Mouse (Mus musculus) intestine, embryonic 15.5 days (tissue): ENCODE measurements around the gene Smarcc2. TPM values are rescaled to one million over a fixed set of nuclear protein-coding genes. Genes with fewer than 3 reads are reported as not detected.

ENCODE experiments used
- ATAC-seq: fragments of 200-750 bp; cut with Nextera tagmentation; 2 replicates; pipeline ENCODE4 v1.8.0; 2017; ENCODE audit warnings: moderate TSS enrichment, moderate library complexity
- H3K27ac ChIP-seq: fragments of 300-500 bp; sonication (generic); 2 replicates; pipeline ENCODE4 v1.5.1; 2015; ENCODE audit warnings: mild to moderate bottlenecking, inconsistent platforms
- H3K27me3 ChIP-seq: fragments of 300-500 bp; sonication (generic); replicated peaks from 2 replicates; pipeline ENCODE4 v1.6.1; 2015; ENCODE audit warnings: inconsistent platforms
- H3K36me3 ChIP-seq: fragments of 300-500 bp; sonication (generic); 2 replicates; pipeline ENCODE4 v1.6.1; 2015; ENCODE audit warnings: inconsistent platforms
- H3K4me1 ChIP-seq: fragments of 300-500 bp; sonication (generic); replicated peaks from 2 replicates; pipeline ENCODE4 v1.6.1; 2015; ENCODE audit warnings: inconsistent platforms
- H3K4me2 ChIP-seq: fragments of 300-500 bp; sonication (generic); replicated peaks from 2 replicates; pipeline ENCODE4 v1.6.1; 2015; ENCODE audit warnings: mild to moderate bottlenecking, inconsistent platforms
- H3K4me3 ChIP-seq: fragments of 300-500 bp; sonication (generic); replicated peaks from 2 replicates; pipeline ENCODE4 v1.5.1; 2015; ENCODE audit warnings: inconsistent platforms
- H3K9ac ChIP-seq: fragments of 300-500 bp; sonication (generic); 2 replicates; pipeline ENCODE4 v1.6.1; 2015; ENCODE audit warnings: inconsistent platforms
- H3K9me3 ChIP-seq: fragments of 300-500 bp; sonication (generic); 2 replicates; pipeline ENCODE4 v1.6.1; 2016; ENCODE audit warnings: inconsistent platforms
- WGBS: fragments of 180-500 bp; shearing (Covaris S2); methylation state at CpG from one replicate; pipeline ENCODE4 v1.1.7; 2015; 5-methylcytosine and 5-hydroxymethylcytosine counted together
- polyA plus RNA-seq: library from polyadenylated mRNA; unstranded; fragments of >200 nt; fragmentation: Nextera tagmentation; extraction: Ambion mirVana; gene quantifications from 2 replicates; pipeline ENCODE4 v1.2.1, GENCODE M21; 2015

Gene Smarcc2
- polyA plus RNA-seq, 1 experiment from 2014 or later, result 62.5 TPM

DNA sequence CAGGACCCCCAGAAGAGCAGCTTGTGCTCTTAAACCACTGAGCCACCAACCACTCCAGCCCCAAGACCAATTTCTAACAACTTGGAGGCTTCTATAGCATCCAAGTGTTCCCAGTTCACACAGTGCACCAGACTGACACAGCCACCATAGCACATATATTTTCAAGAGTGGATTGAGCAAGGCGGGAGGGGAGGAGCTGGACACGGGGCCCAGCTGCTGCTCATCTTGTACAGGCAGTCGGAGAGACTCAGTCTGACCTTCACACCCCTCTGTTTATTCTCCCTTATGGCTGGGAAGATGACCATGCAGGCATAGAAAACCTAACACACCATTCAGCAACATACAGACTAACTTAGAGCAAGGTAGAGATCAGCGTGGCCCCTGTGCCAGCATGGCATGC is 50.8 kb downstream of the Smarcc2 start:
- H3K27me3 ChIP-seq, result no peaks in the 10 kb centered on the region
- no peak overlapping the region for H3K27ac ChIP-seq
- no peak overlapping the region for H3K4me2 ChIP-seq
- H3K9ac ChIP-seq, result no peak overlapping the region
- 66% methylated on average over 4 of the region's 4 CpGs for WGBS
- no peak for ATAC-seq
- 0 out of 2 replicates have a peak, but pooled peaks cover 2% of the 10 kb centered on the region for H3K4me1 ChIP-seq
- H3K4me3 ChIP-seq, result no peak overlapping the region
- H3K9me3 ChIP-seq, result no peaks in the 10 kb centered on the region
- H3K36me3 ChIP-seq, result 0 out of 2 replicates have a peak, but pooled peaks cover 8% of the 10 kb centered on the region

DNA sequence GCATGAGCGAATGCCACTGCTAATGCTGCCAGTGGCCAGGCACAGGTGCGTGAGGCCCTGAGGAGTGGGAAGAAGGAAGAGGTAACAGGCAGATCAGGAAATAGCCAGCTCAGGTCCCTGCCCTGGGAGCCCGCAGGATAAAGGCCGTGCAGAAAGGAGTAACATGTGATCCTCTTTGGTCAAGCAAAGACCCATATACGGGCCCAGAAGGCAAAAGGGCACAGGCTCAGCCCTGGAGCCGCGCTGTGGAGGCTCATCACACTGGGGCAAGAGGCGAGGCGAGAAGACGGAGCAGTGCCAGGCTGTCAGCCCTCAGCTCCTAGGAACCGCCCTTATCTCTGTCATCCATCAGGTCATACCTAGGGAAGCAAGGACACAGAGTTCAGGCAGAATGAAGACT is 51.3 kb downstream of the Smarcc2 start:
- ATAC-seq, result no peak
- no peaks in the 10 kb centered on the region for H3K9me3 ChIP-seq
- no peak overlapping the region for H3K9ac ChIP-seq
- no peaks in the 10 kb centered on the region for H3K27me3 ChIP-seq
- H3K4me2 ChIP-seq, result no peak overlapping the region
- no peak overlapping the region for H3K4me3 ChIP-seq
- whole genome bisulfite sequencing, result 85% methylated on average over 11 of the region's 11 CpGs
- H3K27ac ChIP-seq, result no peak overlapping the region
- H3K4me1 ChIP-seq, result no peaks in the 10 kb centered on the region
- 0 out of 2 replicates have a peak, but pooled peaks cover 11% of the 10 kb centered on the region for H3K36me3 ChIP-seq

DNA sequence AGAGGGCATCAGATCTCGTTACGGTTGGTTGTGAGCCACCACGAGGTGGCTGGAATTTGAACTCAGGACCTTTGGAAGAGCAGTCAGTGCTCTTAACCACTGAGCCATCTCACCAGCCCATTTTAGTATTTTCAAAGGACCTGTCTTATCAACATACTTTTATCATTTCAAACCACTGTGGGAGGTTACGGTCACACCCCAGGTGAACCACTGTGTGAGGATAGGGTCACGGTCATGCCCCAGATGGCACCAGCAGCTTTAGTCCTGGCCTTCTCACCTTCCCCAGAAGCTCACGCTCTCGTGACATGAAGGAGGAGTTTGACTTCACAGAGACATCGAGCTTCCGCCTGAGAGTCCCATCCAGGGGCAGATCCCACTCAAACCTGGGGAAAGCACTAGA is 52.1 kb downstream of the Smarcc2 start:
- 89% methylated on average over 9 of the region's 9 CpGs for WGBS
- H3K4me3 ChIP-seq, result no peak overlapping the region
- no peaks in the 10 kb centered on the region for H3K4me1 ChIP-seq
- no peaks in the 10 kb centered on the region for H3K9me3 ChIP-seq
- H3K27ac ChIP-seq, result no peak overlapping the region
- H3K27me3 ChIP-seq, result no peaks in the 10 kb centered on the region
- no peak overlapping the region for H3K9ac ChIP-seq
- 0 out of 2 replicates have a peak, but pooled peaks cover 14% of the 10 kb centered on the region for H3K36me3 ChIP-seq
- no peak for ATAC-seq
- H3K4me2 ChIP-seq, result no peak overlapping the region

DNA sequence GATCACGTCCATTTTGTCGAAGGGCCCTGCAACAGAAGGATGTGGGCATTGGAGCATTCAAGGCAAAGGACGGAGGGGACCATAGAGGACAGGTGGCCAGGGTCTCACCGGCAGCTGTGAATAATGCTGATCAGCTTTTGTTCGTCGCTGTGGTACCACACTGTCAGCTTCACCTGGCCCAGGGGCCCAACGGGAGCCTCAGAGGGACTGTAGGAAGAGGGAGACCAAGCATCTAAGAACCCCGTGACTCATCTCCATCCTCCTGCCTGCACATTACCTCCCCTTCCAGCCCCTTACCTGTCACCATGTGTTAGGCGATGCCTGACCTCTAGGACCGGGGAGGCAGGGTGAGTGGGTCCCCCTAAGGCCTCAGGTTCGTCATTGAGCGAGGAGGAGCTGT is 52.7 kb downstream of the Smarcc2 start:
- no peak overlapping the region for H3K4me2 ChIP-seq
- H3K27ac ChIP-seq, result no peak overlapping the region
- H3K9ac ChIP-seq, result no peak overlapping the region
- 0 out of 2 replicates have a peak, but pooled peaks cover 14% of the 10 kb centered on the region for H3K36me3 ChIP-seq
- 90% methylated on average over 12 of the region's 12 CpGs for whole genome bisulfite sequencing
- no peaks in the 10 kb centered on the region for H3K4me1 ChIP-seq
- H3K27me3 ChIP-seq, result no peaks in the 10 kb centered on the region
- no peaks in the 10 kb centered on the region for H3K9me3 ChIP-seq
- H3K4me3 ChIP-seq, result no peak overlapping the region
- ATAC-seq, result no peak

DNA sequence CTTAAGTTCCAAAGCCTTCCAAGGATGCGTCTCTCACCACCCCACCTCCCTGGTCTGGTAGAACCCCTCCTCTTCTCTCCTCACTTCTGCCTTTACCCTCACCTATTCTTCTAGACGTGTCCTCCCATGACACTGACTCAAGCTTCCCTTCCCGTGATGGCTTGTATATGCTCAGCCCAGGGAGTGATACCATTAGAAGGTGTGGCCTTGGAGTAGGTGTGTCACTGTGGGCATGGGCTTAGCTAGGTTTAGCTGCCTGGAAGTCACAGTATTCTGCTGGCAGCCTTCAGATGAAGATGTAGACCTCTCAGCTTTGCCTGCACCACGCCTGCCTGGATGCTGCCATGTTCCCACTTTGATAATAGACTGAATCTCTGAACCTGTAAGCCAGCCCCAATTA is 56.0 kb downstream of the Smarcc2 start:
- Histone ChIP-seq H3K4me3 (no peak overlapping the region), H3K27me3 (no peaks in the 10 kb centered on the region), H3K27ac (no peak overlapping the region), H3K9ac (no peak overlapping the region), H3K9me3 (no peaks in the 10 kb centered on the region), H3K4me2 (no peak overlapping the region), H3K36me3 (peaks cover 28% of the 10 kb centered on the region; the same call in 1 of the 2 replicates), H3K4me1 (no peaks in the 10 kb centered on the region)
- WGBS, result 81% methylated on average over 4 of the region's 4 CpGs
- peak; percentile 38; the same call in 1 of the 2 replicates for ATAC-seq

DNA sequence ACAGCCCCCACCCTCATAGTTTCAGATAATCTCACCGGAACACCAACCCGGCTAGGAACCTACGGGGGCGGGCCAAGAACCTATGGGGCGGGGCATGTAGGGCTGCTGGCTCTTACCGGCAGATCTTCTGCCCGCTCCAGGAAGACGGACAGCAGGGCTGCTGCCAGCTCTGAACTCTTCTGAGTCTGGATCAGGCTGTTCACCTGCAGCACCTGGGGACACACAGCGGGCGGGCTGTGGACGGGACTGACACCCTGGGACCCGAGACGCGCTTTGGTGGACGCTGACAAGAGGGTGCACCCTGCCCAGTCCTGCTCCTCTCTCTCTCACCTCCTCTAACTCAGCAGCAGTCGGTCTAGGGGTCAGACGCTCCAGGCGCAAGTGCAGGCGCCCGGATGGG is 57.0 kb downstream of the Smarcc2 start:
- Histone ChIP-seq H3K4me3 (0 out of 2 replicates have a peak overlapping the region, but pooled peaks have one; percentile 2), H3K36me3 (peaks cover 34% of the 10 kb centered on the region; the same call in 1 of the 2 replicates), H3K4me1 (no peaks in the 10 kb centered on the region), H3K9ac (no peak overlapping the region), H3K4me2 (peak overlapping the region; percentile 42), H3K27ac (no peak overlapping the region), H3K9me3 (no peaks in the 10 kb centered on the region), H3K27me3 (no peaks in the 10 kb centered on the region)
- 43% methylated on average over 20 of the region's 20 CpGs for WGBS
- peak; percentile 61 for ATAC-seq

DNA sequence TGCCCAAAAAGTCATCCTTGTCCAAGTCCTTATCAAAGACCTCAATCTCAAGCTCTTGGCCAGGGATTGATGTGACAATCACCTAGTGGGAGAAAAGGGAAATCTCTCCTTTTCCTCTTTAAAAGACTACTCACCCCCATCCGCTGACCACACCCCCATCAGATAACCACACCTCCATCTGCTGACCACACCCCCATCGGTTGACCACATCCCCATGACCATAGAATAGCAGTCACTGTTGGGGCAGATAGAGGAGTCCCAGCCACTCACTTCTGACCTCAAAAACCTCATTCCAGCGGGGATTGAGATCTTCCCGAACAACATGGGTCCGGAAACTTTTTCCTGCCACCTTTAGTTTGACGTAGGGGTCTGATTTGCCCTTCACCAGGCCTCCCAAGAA is 57.6 kb downstream of the Smarcc2 start:
- no peaks in the 10 kb centered on the region for H3K9me3 ChIP-seq
- H3K27me3 ChIP-seq, result no peaks in the 10 kb centered on the region
- no peak overlapping the region for H3K4me2 ChIP-seq
- H3K9ac ChIP-seq, result no peak overlapping the region
- no peak overlapping the region for H3K4me3 ChIP-seq
- no peak for ATAC-seq
- H3K36me3 ChIP-seq, result peaks cover 34% of the 10 kb centered on the region; the same call in 1 of the 2 replicates
- no peak overlapping the region for H3K27ac ChIP-seq
- H3K4me1 ChIP-seq, result no peaks in the 10 kb centered on the region
- 42% methylated on average over 6 of the region's 6 CpGs for WGBS

DNA sequence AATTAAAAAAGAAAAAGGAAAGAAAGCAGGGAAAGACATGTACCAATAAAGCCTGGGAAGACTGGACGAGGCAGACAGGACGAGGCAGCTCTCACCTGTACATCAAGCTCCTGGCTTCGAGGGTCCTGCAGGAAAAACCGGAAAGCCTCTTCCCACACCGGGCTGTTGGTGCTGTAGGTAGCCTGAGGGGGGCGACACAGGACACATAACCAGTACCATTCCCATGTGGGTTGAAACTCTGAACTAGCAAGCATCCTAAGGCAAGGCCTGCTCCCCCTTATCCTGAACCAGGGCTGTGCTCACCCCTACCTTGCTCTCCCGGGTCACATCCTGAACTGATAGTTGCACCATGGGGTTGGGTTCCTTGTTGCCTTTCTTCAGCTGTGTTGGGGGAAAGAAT is 59.8 kb downstream of the Smarcc2 start:
- Histone ChIP-seq H3K9ac (no peak overlapping the region), H3K27ac (no peak overlapping the region), H3K4me3 (no peak overlapping the region), H3K9me3 (no peaks in the 10 kb centered on the region), H3K4me2 (no peak overlapping the region), H3K4me1 (no peaks in the 10 kb centered on the region), H3K36me3 (peaks cover 30% of the 10 kb centered on the region; the same call in 1 of the 2 replicates), H3K27me3 (no peaks in the 10 kb centered on the region)
- 76% methylated on average over 7 of the region's 7 CpGs for WGBS
- no peak for ATAC-seq

DNA sequence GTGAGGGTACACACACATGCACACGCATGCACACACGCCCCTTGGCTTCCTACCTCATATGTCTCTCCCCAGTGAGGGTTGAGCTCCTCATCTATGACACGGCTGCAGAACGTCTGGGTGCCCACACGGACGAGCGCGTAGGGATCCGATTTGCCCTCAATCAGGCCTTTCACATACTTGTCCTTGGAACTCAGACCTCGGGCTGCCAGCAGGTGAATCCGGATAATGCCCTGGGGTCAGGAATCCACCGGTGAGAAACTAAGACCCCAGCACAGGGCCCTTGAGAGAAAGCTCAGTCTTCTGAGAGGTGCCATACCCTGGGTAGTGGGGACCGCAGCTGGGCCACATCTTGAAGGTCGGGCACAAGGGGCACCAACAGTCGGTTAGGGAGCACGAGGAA is 61.5 kb downstream of the Smarcc2 start:
- ATAC-seq, result no peak
- no peak overlapping the region for H3K4me3 ChIP-seq
- no peak overlapping the region for H3K4me2 ChIP-seq
- H3K36me3 ChIP-seq, result peaks cover 23% of the 10 kb centered on the region; the same call in 1 of the 2 replicates
- no peaks in the 10 kb centered on the region for H3K27me3 ChIP-seq
- WGBS, result 92% methylated on average over 16 of the region's 16 CpGs
- H3K9ac ChIP-seq, result no peak overlapping the region
- H3K4me1 ChIP-seq, result peaks cover 9% of the 10 kb centered on the region
- no peak overlapping the region for H3K27ac ChIP-seq
- no peaks in the 10 kb centered on the region for H3K9me3 ChIP-seq

DNA sequence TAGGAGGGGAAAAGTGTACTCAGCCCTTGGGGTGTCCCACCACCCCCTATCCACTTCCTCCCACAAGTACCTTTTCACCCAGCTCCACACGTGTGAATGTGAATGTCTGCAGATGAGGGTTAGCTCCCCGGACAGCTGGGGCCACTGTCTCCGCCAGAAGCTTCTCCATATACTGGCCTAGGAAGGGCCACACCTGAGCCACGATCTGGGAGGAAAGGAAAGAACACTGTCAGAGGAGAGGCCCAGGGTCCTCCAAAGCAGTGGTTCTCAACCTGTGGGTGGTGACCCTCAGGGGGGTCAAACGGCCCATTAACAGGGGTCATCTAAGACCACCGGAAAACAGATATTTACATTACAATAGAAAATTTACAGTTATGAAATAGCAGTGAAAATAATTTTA is 63.3 kb downstream of the Smarcc2 start:
- 80% methylated on average over 6 of the region's 6 CpGs for WGBS
- no peaks in the 10 kb centered on the region for H3K9me3 ChIP-seq
- no peak overlapping the region for H3K4me3 ChIP-seq
- no peak for ATAC-seq
- H3K9ac ChIP-seq, result no peak overlapping the region
- H3K4me2 ChIP-seq, result no peak overlapping the region
- H3K27me3 ChIP-seq, result no peaks in the 10 kb centered on the region
- H3K4me1 ChIP-seq, result peaks cover 9% of the 10 kb centered on the region
- peaks cover 18% of the 10 kb centered on the region; the same call in 1 of the 2 replicates for H3K36me3 ChIP-seq
- H3K27ac ChIP-seq, result no peak overlapping the region

DNA sequence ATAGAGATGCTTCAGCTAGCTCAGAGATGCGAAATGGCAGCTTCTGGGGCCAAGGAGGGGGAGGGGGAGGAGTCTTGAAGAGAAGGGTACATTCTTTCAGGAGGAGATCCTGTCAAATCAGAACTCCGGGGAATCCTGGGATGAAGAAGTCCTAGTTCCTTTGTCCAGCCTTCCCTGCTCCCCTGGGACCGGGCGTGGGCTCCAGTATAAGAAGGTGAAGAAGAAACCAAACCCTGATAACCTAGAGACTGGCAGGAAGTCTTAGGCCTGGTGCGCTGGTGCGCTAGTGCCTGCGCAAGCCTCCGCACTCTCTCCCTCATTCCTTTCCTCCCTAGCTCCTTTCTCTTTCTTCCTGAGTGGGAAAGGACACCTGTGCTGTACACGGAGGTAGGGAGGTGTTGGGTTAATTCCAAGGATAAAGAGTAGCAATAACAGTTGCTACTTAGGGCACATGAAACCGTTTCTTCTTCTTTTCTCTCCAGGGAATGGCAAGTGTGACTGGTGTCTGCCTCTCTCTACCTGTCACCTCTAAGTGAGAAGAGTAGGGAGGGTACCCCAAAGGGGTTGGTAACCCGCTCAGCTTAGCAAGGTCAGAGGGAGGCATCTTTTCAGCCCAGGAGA is 65.2 kb downstream of the Smarcc2 start:
- no peaks in the 10 kb centered on the region for H3K9me3 ChIP-seq
- peak overlapping the region; percentile 87 for H3K27ac ChIP-seq
- peak overlapping the region; percentile 74 for H3K4me3 ChIP-seq
- no peaks in the 10 kb centered on the region for H3K27me3 ChIP-seq
- H3K4me2 ChIP-seq, result peak overlapping the region; percentile 95
- WGBS, result 25% methylated on average over 11 of the region's 11 CpGs
- H3K36me3 ChIP-seq, result 0 out of 2 replicates have a peak, but pooled peaks cover 9% of the 10 kb centered on the region
- peak overlapping the region; percentile 82 for H3K9ac ChIP-seq
- no peak for ATAC-seq
- peaks cover 9% of the 10 kb centered on the region for H3K4me1 ChIP-seq

DNA sequence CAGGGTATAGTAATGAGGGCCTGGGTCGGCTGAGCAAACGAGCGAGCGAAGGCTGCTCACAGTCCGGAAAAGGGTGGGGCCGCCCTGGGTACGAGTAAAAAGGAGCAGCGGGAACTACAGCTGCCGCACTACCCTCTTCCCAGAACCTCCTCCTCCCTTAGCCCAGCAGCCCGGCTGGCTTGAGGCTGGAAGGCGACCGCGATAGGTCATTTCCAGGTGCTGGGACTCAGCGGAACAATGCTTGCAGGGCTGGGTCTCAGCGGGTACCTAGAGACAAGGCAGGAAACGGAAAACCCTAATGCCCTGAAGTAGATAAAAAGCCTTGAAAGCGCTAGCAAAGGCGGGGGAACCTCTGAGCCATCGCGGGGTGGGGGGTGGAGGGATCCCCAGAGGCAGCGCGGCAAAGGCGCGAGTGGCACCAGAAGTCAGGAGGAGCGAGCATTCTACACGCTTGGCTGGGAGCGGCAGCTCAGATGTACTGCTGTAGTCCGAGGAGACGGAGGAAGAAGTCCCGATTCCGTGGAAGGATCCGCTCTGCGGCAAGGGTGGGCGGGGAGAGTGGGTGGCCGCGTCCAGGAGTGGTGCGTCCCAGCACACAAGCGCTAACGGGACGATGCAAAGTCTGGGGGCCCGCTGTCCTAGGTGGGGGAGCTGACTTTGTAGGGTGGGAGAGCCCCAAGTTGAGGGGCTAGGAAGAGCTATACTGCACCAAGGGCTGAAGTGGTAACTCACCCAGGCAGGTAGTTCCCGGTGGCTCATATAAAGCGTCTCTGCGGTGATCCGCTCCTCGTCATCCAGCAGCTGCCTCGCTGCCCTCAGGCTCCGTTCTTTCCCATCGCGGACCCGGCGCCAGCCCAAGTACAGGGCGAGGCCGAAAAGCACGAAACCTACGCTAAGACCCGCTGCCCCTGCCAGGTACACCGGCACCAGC is 65.9 kb downstream of the Smarcc2 start:
- peak overlapping the region; percentile 74 for H3K4me3 ChIP-seq
- no peaks in the 10 kb centered on the region for H3K9me3 ChIP-seq
- no peaks in the 10 kb centered on the region for H3K27me3 ChIP-seq
- H3K9ac ChIP-seq, result peak overlapping the region; percentile 82
- peak overlapping the region; percentile 87 for H3K27ac ChIP-seq
- under 1% methylated on average over 58 of the region's 58 CpGs for WGBS
- H3K36me3 ChIP-seq, result 0 out of 2 replicates have a peak, but pooled peaks cover 9% of the 10 kb centered on the region
- peak overlapping the region; percentile 95 for H3K4me2 ChIP-seq
- peak; percentile 46 for ATAC-seq
- H3K4me1 ChIP-seq, result peaks cover 9% of the 10 kb centered on the region
